Mouse (Mus musculus) adrenal gland (tissue): ENCODE measurements at regions not wholly inside any gene's neighbourhood (a gene's known extent, or its start where the extent isn't known, plus 50 kb on each side); places are given as distances from the start of the nearest gene placed in this dataset.

Experiments
- intact Hi-C: fragments of 180-260 bp; cut with DNase I; formaldehyde crosslinking; loops from one replicate; pipeline ENCODE4 v1.15.1; 2025

GRCm38 (mm10) chr7:82921722-82922121 lies 54.6 kb downstream of the Mex3b start:
- intact Hi-C loops: no loop called here

DNA sequence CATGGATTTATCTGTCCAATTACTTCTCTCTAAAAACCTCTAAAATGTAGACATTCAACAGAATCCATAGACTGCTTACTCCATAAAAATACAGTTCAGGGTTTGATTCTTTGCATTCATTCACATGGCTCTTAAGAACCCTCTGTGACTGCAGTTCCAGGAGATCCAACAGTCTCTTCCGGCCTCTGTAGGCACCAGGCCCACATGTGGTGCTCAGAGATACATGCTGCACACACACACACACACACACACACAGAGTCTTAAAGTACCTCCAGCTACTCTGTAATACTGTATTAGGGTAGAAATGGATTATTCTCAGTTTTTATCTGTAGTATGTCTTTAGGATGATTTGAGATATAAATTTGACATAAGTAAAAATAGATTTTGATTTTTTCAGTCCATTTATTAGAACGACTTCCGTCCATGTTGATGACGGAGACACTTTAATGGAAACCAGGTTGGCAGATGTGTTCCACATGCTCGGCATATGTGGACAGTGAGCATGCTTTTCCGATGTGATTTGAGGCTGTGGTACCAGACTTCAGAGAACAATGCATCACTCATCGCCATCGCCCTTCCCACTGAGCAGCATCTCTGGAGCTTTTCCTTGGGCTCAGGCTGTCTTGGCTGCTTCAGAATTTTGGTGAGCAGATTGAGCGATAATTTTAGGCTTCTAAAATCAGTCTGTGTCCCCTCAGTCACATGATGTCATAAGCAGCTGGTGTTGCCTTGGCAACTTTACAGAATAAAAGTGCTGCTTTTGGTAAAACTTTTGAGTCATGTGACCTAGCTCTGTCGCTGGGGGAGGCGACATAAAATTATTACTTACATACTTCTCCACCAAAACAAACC lies 56.3 kb downstream of the Mex3b start:
- intact Hi-C loops: no loop called here

GRCm38 (mm10) chr7:82924092-82924491 lies 57.0 kb downstream of the Mex3b start:
- intact Hi-C loops: no loop called here

DNA sequence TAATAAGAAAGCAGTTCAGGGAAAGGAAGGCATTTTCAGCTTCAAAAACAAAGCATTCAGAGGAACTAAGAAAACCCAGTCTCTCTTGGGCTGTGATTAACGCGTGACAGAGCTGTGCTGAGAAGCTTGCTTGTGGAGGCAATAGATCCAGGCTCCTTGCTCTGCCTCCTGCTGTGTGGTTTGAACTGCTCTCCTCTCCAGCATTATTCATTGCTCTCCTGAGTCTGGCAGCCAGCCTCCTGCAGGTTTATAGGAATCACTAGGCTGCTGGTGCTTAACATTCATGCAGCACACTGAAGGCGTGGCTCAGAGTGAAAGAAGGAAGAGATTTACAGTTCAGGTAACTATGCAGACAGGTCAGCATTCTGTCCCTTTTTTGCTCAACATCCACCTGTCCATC lies 71.2 kb downstream of the Mex3b start:
- intact Hi-C loops: no loop called here

DNA sequence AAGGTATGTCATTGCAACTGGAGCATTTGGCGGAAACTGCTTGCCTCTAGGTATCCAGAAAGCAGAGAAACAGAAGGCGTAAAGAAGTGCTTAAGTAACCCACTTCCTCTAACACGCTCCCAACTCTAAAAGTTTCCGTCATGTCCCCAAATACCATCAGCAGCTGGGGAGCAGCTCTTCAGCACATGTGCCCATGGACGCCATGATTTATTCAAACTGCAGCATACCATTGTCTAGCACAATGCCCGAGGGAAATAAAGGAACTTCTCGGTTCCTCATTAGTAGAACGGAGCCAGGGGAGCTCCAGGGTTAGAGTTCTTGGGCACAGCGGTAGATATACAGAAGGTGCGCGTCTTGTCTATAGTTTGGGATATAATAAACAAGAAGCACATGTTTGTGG lies 72.4 kb downstream of the Mex3b start:
- intact Hi-C loops: no loop called here

- intact Hi-C loops: no loop called here
These were observed 76.2 kb downstream of the Mex3b start for GRCm38 (mm10) chr7:82943376-82943775.

DNA sequence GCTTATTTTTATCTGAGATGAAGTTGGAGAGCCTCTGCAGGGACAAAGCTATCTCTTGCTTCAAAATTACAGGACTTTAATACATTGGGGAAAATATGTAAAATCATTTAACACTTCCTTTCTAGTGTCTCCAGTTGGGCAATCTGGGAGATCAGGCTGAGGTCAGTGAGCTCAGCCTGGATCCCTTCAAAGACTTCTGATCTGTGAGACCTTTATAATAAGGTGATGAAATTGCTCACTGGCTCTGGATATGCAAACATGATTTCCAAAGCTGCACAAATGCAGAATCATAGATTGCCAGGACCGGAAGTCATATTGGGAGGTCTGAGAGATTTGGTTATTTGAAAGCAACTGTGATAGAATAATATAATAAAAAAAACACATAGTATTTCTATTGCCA lies 76.7 kb downstream of the Mex3b start:
- intact Hi-C loops: no loop called here

DNA sequence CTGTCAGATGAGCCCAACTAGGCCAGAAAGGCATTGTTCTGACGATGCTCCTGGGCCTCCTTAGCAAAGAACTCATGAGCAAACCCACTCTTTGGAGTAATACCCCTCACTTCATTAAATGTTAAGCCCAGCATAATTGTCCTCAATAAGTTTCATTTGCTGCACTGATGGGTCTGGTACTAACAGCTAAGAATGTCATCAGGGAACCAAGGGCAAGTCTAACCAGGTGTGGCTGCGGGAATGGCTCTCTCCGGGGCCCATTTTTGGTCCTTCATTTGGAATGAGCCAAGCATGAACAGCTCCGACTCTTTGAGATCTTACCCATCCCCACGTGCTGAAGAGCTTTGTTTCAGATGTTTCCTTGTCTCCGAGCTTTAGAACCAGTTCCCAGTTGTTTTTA lies 82.2 kb downstream of the Mex3b start:
- intact Hi-C loops: no loop called here

DNA sequence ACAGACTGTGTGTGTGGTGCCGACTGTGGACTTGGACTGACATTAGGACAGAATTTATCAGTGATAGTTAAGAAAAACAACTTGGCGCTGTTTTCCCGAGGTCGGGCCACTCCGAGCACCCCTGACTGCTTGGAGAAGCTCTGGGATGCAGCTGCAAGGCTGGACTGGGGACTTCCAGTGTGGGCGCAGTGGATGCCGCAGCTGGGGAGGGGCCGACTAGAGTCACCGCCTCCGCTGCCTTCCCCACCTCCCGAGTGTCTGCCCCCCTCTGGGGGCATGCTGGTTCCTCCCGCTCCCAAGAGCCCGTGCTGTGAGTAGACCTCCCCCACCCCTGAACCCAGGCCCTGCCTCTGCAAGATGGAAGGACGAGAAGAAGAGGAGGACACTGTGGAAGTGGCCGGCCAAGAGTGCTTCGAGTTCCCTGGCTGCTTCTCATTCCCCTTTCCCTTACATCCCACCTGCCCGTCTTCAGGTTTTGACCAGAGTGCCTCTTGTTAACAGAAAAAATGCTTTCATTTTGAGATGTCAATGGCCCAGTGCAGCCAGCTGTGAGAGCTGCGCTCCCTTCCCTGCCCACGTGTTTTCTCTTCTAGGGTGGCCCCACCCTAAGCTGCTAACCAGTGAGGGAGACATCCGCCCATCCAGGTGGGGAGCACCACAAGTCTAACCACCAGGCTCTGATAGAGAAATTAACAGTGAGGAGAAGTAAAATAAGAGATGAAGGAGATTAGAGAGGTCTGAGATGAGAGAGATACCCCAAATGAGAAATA lies 90.3 kb downstream of the Mex3b start:
- intact Hi-C loops: no loop called here

DNA sequence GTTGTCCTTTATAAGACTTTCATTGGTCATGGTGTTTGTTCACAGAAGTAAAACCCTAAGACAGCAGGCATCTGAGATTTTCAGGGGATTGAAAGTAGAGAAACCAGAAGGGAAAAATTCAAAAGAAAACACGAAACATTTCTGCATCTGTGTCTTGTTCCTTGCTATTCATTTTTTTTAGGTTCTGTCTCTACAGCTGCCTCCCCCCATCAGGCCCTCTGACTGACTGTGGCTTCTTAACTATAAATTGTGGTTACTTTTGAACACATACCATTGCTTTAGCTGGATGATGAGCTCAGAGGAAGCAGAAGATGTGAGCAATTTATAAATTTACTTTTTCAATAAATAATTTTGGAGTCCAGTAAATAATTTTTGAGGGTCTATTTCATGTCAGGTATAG lies 103.5 kb downstream of the Mex3b start:
- intact Hi-C loops: no loop called here

DNA sequence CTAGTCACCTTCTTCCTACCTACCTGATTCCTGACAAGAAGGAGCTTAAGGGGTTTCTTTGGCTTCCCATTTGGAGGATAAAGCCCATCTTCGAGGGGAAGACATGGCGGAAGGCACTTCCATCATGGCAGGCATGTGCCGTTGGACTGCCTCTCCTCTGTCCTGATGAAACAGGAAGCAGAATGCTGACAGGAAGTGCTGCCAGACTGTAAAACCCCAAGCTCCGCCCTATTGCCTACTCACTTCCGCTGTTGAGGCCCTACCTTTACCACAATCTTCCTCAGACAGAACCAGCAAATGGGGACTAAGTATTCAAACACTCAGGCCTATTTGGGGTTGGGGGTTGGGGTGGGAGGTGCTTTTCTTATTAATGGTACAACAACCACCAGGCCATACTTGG lies 104.1 kb downstream of the Mex3b start:
- intact Hi-C loops: no loop called here

DNA sequence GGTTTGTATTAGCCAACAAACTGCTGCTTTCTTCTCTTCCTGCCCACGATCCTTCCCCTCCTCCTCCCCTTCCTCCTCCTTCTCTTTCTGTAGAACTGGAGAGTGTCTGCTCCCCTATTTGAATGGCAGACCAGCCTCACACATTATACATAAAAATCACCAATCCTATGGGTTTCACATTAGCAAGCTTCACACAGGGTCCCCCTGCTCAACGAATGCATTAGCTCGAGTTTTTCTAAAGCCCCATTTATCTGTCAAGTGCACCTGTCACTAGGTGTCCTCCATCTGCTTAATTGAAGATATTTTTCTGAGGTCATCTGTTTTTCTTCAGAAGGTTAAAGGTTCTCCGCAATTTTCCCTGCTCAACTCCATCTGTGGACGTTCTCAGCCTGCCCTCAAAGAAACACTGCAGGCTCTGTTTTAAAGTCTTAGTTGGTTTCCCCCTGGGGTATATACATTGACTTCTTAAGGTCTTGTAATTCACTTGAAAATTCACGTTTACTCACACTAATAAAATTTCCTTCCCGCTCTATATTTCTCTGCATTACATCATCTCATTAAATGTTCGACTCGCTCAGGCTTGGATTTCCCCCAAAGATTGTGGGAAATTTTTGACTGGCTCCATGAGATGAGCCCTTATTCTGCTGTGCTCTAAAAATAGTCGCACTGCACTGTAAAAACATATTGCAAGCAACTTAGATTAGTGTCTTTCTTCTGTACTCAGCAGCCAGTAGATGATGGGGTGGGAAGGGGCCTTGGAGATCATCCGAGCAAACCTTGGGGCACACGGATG lies 105.3 kb downstream of the Mex3b start:
- intact Hi-C loops: no loop called here

GRCm38 (mm10) chr7:82990708-82991107 lies 123.6 kb downstream of the Mex3b start:
- intact Hi-C loops: no loop called here

DNA sequence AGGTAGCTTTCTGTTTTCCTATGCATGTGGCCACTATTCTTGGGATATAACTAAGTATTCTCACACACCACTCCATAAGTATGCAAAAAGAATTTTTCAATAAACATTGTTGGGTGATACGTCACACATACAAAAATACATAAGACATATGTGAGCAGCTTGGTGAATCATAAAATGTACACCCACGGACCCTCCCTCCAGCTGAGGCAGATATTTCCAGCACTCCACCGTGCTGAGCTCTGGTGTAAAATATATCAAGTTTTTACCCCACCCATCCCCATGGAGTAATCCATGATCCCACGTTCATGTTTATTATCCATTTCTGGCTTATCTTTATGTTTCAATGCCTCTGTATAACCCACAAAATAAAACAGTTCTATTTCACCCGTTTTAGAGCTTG lies 126.0 kb downstream of the Mex3b start:
- intact Hi-C loops: no loop called here

GRCm38 (mm10) chr7:82998848-82999247 lies 131.7 kb downstream of the Mex3b start:
- intact Hi-C loops: no loop called here

- intact Hi-C loops: no loop called here
These were observed 140.4 kb downstream of the Mex3b start for GRCm38 (mm10) chr7:83007540-83007939.

DNA sequence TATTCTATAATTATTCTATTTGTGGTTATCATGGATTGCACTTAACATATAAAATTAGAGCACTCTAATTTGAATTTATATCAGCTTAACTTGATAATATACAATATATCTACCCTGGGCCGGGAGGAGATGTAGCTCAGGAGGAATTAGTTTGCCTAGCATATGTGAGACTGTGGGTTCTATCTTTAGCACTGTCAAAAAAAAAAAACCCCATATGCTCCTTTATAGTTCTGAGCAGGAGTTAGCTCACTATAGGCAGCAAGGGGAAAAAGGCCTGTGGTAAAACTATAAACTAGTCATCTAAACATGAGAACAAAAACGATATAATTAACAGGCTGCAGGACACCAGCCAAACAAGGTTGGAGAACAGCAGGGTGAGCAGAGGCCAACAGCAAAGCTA lies 145.0 kb downstream of the Mex3b start:
- intact Hi-C loops: no loop called here

- intact Hi-C loops: no loop called here
These were observed 147.9 kb downstream of the Mex3b start for GRCm38 (mm10) chr7:83014725-83015690.

DNA sequence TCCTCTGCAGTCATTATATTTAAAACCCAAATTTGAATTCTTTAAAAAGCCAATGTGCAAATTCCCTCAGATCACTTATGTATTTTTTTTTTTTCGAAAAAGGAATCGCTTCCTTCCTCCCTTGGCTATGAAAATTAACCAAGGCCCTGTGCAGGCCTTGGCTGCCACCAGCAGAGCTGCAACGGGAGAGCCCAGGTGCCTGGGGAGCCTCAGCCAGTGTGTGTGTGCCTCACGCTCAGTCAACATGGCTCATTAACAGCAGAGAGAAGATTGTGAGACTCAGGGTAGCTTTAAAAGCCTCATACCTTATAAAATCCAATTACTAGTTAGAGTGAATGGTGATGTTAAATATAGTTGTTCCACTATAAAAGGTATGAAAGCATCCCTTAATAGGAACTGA lies 148.6 kb downstream of the Mex3b start:
- intact Hi-C loops: no loop called here

DNA sequence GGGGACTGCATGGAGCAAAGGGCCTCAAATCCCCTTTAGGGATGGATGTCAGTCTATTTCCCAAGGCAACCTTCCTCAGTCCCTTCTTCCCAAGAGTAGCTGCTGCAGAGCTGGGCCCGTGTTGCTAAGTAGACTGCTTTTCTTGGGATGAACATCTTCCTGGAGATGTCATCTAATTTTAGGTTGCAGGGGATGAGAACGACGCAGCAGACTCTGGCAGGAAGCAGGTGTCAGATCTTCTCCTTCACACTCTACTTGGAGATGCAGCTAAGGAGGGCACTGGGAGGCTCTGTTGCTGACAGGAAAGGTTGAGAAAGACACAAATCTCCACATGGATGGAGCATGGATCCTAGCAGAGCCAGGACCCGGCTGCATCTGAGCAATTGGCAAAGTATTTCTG lies 149.4 kb downstream of the Mex3b start:
- intact Hi-C loops: no loop called here

GRCm38 (mm10) chr7:83020584-83020983 lies 153.5 kb downstream of the Mex3b start:
- intact Hi-C loops: no loop called here
